Mouse (Mus musculus) c-Kit-positive CD71-positive TER-119-negative erythroid progenitor cells, embryonic 14.5 days (primary cell): ENCODE measurements around the gene Cdyl.
A peak's percentile ranks its signal among the peaks of the same experiment; 100 is the strongest.
"Not testable (repeated sequence)": the region's sequence is repeated elsewhere in the genome, so short reads cannot be mapped to it uniquely, and the experiment has no call there.

ENCODE experiments used
- DNase-seq: peaks from one replicate; pipeline ENCODE4 v3.0.0-alpha.2; 2013; ENCODE audit warnings: low read depth

Gene Cdyl

DNA sequence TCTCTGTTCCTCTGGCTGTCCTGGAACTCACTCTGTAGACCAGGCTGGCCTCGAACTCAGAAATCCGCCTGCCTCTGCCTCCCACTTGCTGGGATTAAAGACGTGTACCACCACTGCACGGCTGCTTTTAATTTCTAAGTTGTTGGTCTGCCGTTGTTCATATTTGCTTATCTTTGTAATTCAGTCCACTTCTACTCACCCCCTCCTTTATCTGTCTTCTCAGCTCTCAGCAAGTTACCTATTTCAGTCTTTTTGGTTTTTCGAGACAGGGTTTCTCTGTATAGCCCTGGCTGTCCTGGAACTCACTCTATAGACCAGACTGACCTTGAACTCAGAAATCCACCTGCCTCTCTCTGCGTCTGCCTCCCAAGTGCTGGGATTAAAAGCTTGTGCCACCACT, 176.9 kb downstream of the Cdyl start:
- DNase-seq = not testable (repeated sequence)

DNA sequence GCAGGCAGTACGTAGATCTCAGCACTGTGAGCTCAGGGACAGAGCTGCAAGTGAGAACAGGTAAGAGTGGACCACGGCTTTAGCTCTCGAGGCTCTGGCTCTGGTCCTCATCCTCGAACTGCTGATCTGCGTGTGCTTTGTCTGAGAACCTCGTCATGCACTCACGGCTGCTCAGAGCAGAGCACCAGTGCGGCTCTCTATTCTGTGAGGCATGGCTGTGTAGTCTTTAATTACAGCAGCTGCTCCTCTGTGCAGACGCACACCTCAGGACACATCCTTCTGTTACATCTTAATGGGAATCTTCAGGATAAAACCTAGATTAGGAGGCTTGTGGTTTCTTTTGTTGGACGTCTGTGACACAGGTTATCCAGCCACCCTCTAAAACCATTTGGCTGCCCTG, 180.5 kb downstream of the Cdyl start:
- DNase-seq = no peak

DNA sequence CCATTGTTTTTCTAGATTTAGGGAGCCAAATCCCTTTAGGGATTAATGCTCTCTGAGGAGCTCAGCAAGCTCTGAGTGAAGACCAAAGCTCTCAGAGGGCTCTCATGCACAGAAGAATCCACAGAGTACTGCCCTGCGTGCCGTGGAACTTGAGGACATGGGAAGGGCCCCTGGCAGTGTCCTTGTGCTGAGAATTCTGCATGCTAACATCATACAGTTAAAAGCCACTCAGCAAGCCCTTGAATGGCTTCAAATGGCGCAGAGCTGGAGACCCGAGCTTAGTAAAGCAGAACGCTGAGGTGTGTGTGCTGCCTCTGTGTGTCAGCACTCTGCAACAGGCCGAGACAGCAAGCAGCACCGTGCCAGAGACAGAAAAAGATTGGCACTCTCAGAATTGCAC, 183.8 kb downstream of the Cdyl start:
- DNase-seq = no peak

DNA sequence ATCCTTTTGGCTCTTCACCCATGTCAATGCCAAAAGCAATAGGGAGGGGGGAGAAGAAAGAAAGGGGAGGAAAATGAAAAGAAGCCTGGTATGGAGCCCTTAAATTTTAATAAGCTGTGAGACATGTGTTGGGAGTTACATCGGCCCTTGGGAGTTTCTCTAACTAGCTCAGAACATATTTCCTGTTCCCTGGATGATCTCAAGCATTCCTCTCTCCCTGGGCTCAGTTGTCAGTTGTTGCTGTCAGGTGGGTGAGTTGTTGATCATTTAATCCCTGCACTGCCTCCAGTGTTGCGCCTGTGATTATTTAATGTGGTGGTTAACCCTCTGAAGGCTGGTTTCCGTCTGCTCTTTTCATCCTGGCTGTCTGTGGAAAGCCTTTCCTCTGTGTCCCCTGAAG, 185.7 kb downstream of the Cdyl start:
- DNase-seq = no peak

DNA sequence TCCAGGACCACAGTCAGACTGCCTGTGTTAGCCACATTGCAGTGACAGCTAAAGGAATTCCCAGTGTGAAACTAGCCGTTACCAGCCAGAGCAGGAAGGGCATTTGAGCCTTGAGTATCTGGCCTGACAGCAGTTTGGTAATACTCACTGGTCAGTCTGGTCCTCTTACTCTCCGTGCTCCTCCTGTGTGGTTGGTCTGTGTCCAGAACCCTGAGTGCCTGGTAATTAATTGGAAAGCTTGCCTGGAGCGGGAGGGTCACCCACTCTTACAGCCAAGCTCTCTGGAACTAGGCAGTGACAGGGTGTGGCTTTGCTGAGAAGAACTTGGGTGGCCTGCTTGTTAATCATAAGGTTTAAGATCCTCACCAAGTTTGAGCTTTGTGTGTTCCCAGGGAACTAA, 189.1 kb downstream of the Cdyl start:
- DNase-seq = no peak

DNA sequence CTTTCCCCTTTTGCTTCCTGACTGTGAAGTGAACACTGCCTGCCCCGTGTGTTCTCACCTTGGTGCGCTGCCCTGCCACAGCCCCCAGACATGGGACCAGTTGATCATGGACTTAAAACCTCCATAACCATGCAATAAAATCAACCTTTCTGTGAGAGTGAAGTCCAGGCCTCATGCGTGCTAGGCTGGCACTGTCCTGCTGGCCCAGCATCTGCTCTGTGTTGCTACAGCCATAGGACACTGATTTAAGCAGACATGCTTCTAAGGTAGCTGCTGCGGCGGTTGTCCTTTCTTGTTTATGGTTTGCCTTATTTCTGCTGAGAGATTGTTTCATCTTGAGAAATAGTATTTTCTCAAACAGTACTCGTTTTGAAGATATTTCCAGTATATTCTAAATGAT, 191.9 kb downstream of the Cdyl start:
- DNase-seq = no peak

DNA sequence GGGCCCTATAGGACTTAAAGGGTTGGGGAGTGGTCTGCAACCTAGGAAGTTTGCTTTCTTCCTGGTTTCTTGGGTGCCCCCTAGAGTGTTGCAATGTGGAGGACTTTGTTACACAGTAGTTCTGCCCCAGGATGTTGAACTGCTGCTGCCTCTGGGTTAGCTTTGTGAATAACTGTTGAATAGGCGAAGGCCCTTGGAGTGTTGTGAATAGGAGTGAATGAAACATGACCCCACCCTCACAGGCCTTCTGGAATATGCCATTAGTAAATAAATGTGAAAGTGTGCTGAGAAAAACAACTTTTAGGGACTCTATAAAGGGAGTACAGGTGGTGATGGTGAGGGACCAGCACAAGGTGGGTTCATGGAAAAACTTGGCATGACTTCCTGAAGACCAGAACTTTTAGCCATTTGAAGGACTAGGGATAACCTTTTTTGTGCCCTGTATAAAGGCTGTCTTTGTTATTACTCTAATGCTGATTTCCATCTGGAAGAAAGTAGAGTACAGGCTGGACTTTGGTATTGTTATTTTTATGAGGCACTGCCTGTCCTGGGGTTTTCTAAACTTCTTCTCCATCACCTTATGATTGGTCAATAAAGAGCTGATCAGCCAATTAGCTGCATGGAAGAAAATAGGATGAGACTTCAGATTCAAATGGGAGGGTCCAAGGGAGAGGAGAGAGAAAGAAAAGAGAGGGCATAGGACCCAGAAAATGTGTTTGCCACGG, 193.4 kb downstream of the Cdyl start:
- no peak for DNase-seq

DNA sequence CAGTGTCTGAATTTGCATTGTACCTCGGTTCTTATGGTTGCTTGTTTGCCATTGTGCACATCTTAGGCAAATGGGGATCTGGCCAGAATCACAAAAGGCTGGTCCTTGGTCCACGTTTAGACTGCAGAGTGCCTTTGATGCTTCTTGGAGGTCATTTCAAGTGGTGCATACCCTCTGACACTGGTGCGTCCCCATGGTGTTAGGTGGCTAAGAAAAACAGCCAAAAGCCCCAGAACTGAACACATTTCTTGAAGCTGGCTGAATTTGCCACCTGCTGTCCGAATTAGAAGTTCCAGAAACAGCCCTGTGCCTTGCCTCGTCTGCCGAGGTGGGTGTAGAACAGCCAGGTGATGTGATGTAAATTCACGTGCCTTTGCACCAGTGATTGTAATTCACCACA, 197.9 kb downstream of the Cdyl start:
- no peak for DNase-seq

DNA sequence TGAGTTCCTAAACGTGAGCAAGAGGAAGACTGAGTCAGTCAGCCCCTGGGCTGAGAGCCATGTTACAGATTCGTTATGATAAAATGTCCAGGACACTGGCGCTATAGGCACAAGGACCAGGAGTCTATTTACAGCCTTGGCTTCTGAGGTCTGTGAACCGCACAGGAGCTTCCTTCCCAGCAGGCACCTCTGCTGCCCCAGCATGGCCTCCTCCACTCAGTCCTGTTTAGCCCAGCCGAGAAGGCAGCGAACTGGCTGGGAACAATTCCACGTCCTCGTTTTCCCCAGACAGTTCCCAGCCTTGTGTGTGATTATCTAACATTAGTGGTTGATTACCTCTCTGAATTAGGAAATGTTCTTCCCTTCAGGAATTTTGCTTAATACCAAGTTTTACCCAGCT, 201.3 kb downstream of the Cdyl start:
- no peak for DNase-seq

DNA sequence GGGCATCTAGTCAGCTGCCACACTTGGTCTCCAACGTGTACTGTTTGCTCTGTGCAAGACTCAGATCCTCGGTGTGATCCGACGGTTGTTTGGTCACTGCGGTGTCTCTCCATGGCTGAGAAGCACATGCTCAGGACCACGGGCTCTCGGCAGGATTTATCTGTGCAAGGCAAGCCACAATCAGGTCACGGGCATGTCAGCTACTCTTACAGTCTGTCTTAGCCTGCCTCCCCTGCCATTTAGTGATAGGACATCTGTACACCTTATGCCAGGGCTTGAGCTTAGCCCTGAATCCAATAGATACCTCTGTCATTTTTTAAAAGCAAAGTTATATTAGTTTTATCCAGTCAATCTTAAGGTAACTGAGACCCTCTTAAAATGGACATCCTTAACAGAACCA, 211.0 kb downstream of the Cdyl start:
- no peak for DNase-seq

DNA sequence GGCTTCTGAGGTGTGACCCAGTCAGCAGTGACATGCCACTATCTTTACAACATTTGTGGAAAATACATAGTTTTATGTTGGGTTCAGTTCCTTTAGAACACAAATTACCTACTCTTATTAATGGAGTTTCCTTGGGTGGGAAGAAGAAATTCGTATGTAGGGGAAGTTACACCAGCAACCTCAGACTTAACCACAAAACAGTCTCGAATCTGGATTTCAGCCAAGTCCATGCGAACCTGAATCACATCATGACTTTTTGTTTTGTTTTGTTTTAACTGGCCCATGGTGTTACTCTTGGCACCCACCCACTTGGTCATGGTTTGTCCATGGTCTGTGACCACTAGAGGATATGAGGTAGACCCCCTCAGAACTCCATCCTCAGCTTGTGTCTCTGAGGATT, 211.5 kb downstream of the Cdyl start:
- DNase-seq = no peak

DNA sequence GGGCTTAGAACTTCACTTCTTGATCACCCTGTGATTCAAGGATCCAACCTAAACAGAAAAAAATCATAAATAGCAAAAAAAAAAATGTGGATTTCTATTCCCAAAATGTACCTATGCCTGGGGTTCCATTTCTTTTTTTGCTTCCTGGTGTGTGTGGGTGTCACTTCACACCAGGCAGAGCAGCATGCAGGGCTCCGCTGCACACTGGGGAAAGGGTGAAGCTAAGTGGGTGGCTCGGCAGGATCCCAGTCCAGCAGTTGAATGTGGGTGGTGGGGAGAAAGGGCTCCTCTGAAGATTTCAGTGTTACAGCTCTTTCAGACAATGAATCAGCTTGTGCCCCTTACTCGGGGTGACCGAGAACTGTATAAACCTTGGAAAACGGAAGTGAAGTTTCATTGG, 215.8 kb downstream of the Cdyl start:
- DNase-seq = no peak

DNA sequence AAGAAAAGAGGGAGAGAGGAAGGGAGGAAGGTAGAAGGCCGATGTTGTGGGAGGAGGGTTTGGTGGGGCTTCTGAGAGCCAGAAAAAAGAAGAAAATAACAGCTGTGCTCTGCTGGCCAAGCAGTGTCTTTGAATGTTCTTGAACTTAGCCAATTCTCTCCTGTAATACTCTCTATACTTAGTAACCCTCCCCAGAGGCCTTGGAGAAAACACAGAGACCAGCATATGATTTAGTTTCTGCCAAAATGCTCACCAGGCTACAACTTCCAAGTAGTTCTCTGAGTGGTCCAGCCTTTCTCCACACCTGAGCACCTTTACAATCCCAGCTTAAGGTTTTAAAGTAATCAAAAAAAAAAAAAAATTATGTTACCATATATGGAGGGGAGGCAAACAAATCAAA, 218.6 kb downstream of the Cdyl start:
- DNase-seq = no peak

DNA sequence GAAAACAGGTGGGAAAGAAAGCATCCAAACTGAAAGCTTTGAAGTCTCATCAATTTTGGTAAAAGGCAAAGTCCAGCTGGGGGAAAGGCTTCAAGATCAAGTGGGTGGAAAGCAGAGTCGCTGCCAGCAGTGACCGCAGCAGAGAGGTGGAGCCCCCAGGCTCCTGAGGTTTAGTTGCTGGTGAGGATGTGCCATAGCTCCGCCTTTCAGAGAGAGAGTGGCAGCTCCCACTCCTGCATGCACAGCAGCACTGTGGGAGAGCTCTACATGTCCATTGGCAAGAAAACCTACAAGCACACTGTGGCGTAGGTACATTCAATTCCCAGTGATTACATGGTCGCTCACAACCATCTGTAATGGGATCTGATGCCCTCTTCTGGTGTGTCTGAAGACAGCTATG, 219.4 kb downstream of the Cdyl start:
- DNase-seq = no peak

DNA sequence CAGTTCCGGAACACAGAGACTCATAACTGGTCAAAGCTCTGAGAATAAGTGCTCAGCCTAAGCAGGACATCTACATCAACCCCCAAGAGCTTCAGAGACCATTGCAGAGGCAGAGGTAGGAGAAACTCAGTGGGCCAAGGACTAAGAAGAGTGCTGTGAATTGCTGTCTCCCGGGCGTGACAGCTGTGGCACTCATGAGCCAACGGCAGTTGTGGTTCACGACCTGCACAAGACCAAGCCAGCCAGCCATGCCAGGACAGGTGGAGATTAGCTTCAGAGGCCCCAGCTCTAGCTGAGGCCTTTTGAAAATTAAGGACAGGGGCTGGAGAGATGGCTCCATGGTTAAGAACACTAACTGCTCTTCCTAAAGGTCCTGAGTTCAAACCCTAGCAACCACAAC, 219.9 kb downstream of the Cdyl start:
- DNase-seq = no peak

DNA sequence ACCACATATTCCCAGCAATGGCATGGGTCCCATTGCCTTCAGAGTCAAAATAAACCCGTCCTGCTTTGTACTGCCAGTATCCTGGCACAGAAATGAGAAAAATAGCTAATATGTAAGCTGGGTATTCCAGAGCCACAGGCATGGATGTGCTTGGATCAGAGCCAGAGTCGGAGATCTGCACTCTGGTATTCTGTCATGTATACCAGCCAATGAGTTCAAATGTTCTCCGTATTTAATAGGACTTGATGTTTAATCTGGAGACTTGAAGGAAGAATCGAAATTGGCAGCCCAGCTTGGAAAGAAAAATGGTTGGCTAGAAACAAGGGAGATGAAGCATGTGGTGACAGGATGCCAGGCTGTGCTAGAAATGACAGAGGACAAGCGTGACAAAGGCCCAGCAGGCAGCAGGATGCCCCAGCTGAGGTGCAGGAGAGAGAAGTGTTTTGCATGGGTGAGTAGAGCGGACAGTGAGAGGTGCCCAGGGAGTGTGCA, 221.0 kb downstream of the Cdyl start:
- DNase-seq = no peak

DNA sequence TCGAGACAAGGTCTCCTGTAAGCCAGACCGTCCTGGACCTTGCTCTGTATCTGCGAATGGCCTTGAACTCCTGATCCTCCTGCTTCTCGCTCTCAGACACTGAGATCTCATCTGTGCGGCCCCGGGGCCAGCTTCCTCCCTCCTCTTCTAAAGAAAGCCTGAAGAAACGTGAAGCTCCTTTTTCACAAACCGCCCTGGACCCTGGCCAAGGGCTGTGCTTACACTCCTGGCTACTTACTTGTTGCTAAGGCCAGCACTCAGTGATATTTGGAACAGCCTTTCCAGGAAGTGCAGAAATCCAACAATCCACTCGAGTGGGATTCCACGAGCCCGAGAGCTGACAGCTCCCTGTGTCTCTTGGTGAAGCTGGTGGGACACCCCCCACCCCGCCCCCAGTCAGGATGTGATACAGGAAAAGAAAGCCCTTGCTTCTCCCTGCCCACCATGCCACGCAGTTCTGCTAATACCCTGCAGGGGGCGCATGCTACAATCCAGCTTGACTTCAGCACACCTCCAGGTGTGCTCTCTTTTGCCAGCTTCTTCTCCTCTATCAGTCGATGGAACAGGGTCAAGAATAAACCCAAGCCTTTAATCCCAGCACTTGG, 226.6 kb downstream of the Cdyl start:
- DNase-seq = peak; percentile 28

DNA sequence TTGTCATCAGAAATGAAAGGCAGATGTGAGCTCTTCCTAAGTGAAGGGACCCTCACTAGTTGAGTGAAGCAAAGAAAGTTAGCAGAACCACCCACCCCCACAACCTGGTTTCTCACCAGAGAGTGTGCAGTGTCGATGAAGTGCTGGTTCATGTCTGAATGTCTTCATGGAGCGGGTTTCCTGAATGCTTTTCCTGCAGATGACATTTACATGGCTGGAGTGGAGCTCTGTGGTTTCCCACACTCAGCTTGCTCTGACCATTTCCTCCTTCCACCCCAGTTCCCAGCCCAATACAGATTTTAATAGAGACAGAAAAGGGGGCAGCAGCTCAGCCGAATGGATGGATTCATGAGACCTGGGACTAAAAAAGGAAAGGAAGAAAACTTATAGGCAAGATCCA, 233.2 kb downstream of the Cdyl start:
- no peak for DNase-seq

DNA sequence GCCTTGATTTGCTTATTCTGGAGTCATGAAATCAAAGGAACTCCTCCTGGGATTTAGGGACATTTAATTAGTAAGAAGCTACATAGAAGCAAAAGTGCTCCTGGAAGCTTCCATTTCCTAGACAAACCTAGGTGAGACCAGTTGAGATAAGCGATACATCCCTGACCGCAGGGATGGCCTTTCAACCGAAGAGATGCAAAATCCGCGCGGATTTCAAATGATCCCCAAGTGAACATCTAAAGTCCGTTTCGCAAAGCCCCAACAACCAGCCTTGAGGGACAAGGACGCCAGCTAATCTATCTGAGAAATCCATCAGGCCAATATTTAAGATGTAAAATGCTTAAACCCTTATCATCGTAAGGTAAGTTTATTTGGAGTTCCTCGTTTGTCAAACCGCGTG, 245.7 kb downstream of the Cdyl start:
- no peak for DNase-seq

DNA sequence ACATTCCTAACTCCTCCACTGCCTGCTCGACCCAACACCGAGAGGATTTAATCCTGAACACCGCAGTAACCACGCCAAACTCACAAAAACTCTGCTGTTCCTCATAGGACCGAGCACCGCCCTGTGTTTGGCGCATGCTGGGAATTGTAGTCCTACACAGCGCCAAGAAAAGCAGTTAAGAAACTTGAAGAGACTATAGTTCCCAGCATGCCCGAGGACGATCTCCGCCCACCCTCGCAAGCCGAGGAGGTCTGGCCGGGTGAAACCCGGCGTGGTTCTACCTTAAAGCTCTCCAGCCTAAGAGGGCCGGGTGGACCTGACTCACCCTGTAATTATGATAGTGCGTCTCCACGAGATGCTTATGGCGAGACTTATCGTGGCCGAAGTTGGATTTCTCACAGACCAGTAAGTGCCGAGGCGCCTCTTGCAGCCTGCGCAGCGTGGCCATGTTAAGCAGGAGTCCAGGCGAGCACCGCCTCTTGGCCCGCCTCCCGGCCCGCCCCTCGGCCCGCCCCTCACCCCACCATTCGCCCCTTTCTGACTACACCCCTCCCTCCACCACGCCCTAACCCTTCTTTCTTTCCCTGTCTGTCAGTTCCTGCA, 246.3 kb downstream of the Cdyl start, which contains the start of gene Rpp40:
Gene Rpp40, minus strand, starts transcription at position 481 of the 603 bp plus-strand sequence.
- peak; percentile 86 for DNase-seq

DNA sequence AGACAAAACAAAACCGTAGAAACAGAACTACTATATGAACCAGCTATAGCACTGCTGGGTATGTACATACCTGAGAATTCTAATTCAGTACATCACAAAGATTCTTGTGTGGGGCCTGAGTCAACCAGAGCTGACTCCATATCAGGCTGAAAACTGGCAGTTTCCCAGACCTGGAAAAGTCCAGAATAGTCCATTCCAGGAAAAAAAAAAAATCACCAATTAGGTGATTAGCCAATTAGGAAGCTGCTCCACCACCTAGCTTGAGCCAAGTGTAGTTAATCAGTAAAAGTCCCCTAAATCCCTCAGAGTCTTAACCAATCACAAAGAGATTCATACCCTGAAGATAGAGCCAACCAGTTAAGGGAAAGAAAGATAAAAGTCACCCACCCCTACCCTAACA, 251.8 kb downstream of the Cdyl start:
- no peak for DNase-seq
